Mouse (Mus musculus) frontal cortex, postnatal 10 days (tissue): ENCODE results near the gene Ssh1.

Source experiments
- DNase-seq, 2 experiments: peaks; one replicate each; pipeline ENCODE4 v3.0.0; 2022; ENCODE audit warnings: low spot score in 2 of 2, mixed read lengths in 1 of 2

Gene Ssh1

GRCm38 (mm10) chr5:113993487-113994465 lies at the start of gene Ssh1:
Gene Ssh1 (minus strand): TSS chr5:113993894.
- peak; percentile 68 to 86 for DNase-seq

DNA sequence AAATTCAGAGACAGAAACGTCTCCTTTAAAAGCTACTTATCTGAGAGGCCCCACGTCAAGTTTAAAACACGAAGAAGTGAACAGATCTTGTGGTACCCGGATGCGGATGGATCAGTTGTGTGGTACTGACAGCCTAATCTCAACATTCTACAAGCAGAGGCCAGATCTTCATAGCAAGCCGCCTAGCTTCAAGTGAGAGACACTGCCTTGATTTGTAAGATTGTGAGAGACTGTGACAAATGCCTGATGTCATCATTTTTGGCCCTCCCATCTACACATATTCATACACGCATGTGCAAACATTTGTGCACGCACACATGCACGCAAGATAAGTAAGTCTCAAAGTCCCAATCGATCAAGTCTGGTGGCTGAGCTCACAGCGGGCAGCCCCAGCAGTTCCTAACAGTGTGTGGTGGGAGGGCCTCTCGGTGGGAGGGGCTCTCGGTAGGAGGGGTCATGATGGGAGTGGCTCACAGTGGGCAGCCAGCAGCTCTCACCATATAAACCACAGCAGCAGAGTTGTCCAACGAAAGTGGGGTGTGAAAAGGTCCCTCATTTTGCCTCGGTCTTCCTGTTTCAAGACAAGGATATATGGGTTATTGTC lies 47.7 kb upstream of the Ssh1 start:
- DNase-seq, result no peak

- DNase-seq, result no peak
These were observed 47.2 kb upstream of the Ssh1 start for GRCm38 (mm10) chr5:114040911-114041310.

DNA sequence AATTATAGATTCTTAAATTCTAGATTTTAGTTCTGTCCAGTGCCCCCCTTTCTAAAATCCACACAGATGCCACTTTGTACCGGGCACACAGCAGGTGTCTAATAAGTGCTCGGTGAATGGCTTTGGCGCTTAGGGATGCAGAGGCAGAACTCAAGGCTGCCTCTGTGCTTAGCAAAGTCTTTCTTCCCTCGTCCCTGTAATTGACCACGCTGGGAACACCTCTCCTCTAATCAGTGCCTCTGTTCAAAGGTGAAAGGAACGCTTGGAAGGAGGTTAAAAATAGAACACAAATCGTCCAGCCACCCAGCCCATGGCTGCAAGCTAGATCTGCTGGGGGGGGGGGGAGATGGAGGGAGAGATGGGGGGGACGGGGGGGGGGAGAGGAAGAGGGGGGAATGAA lies 46.8 kb upstream of the Ssh1 start:
- no peak for DNase-seq

DNA sequence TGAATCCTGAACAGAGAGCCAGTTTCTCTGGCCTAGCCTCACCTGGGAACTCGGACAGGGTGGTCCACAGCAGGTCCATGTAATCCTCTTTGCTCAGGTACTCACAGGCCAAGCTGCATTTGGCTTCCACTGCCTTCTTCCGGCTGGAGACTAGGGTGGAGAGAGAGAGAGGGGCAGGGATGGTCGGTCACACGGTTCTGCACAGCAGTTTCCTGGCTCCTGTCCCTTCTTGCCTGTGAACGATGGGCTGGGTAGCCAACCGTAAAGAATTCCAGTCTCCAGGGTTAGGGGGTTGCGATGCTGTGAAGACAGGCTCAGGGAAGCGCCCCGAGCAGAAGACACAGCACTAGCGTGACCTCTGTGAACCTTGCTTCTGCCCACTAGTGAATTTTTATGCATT lies 41.4 kb upstream of the Ssh1 start:
- DNase-seq, result no peak

DNA sequence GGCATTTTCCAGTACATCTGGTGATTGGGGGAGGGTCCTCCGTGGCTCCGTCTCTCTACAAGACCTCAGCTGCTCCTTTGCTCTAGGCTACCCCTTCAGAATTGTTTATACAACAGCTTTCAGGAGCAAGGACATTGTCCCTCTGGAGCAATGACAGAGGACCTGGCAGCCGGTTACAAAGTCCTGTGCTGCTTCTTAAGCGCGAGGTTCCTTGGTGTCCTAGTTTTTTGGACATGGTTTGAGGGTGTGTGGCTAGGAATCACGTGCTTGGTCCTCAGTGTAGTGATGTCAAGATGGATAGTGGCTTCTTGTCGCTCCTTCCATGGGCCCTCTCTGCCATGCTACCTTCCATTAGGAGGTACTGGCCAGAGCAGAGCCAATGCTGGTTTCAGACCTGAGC lies 40.7 kb upstream of the Ssh1 start:
- DNase-seq, result no peak

DNA sequence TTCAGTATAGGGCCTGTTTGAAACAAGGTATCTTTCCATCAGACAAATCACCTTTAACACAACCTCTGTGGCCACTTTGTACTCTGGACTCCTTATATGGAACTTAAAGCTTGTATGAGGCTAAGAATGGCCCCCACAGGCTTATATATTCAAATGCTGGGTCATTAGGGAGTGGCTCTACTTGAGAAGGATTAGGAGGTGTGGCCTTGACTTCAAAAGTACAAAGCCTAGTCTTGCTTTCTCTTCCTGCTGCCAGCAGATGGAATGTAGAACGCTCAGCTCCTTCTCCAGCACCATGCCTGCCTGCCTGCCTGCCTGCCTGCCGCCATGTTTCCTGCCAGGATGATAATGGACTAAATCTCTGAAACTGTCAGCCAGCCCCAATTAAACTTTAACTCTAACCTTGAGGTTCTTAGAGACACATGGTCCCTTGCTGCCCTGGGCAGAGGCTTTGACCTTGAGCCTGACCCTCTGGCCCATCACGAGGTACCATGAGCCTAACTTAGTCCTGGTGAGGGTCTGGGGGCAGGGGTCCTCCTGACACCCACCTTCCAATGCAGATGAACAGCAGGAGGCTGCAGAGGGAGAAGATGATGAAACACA lies 38.6 kb upstream of the Ssh1 start:
- DNase-seq, result no peak

DNA sequence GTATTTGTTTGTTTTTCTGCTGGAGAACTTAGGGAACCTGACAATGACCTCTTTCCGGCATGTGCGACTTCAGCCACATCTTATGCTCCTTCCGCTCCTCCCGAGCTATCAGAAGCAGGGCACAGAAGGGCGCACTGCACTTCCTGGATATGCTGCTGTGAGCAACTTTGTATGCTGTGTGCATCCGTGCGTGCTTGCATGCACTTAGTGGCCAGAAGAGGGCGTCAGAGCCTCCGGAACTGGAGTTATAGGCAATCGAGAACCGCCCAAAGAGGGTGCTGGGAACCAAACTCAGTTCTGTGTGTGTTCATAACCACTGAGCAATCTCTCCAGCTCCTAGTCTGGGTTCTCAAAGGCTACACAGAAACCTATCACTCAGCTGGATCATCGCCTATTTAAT lies 37.0 kb upstream of the Ssh1 start:
- DNase-seq, result no peak

- no peak for DNase-seq
These were observed 34.4 kb upstream of the Ssh1 start for GRCm38 (mm10) chr5:114028111-114028510.

DNA sequence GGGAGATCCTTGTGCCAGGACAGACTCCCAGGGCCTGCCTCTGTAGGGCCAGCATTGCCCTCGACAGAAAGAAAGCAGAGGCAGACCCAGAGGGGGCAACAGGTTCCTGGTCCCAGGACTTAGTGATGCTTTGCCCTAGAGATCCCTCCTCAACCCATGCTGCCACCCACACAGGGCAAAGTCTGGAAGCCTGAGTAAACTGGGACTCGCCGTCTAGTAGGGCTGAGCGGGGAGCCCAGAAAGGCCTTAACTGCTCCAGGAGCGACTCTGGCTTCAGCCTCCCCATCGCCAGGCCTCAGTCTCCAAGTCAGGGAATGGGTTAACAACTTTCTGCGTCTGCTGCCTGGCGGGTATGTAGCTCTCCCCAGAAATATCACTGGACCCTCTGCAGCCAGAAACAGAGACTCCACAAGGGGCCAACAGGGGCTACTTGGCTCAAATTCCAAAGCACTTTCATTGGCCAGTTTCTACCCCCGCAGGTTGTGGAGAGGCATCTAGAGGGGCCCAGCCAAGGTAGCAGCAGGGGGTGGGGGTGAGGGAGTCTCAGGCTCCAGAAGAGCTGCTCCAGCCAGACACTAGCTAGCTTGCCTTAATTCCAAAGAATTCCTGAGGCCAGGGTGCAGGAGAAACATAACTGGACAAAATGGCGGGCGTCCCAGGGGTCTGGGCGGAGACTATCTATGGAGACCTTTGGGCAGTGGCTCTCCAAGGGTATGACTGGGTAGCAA lies 33.7 kb upstream of the Ssh1 start:
- no peak for DNase-seq

DNA sequence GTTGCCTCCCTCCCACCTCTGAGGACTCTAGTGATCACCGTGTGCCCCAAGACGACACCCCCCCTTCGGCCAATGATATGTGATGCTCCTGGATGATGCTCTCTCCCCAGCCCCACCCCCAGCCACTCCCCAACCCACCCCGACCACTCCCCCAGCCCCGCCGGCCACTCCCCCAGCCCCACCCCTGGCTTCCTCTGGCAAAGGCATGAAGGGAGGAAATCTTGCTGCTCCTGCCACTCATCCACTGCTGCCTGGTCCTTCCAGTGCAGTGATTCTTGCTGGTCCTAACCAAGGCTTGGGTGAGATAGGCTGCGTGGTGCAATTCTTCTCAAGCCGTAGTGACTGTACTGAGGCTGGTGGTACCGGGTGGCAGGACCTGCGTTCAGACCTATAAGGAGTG lies 31.2 kb upstream of the Ssh1 start:
- no peak for DNase-seq

DNA sequence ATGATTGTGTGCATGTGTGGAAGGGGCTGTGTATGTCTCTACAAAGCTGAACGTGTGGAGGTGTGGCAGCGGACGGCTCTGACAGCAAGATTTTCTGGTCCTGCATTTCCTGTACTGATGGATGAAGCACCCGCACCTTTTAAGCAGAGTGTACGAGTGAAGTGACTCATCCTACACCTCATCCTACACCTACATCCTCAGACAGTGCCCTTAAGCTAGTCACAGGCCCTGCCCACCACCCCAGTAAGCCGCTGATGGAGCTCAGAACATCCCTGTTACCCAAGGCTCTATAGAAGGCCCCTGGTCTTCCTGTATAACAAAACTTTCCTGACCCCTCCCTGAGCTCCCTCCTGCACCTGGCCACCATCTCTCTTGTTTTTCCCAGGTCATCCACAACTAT lies 30.7 kb upstream of the Ssh1 start:
- no peak for DNase-seq

GRCm38 (mm10) chr5:114015121-114015520 lies 21.4 kb upstream of the Ssh1 start:
- DNase-seq, result no peak

DNA sequence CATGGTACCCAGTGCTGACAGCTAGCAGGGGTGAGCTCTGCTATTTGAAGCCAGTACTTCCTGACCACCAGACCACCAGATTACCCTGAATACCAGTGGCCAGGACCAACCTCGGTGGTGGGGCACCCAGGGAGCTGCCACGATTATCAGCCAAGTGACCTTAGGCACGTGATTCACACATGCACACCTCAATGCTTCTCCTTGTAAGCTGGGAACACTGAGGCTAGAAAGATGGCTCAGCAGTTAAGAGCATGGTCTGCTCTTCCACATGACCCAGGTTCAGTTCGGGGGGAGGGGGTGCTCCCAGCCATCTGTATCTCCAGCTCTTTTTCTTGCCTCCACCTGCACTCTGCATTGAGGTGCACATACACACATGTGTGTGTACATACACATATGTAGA lies 15.4 kb upstream of the Ssh1 start:
- DNase-seq, result no peak

DNA sequence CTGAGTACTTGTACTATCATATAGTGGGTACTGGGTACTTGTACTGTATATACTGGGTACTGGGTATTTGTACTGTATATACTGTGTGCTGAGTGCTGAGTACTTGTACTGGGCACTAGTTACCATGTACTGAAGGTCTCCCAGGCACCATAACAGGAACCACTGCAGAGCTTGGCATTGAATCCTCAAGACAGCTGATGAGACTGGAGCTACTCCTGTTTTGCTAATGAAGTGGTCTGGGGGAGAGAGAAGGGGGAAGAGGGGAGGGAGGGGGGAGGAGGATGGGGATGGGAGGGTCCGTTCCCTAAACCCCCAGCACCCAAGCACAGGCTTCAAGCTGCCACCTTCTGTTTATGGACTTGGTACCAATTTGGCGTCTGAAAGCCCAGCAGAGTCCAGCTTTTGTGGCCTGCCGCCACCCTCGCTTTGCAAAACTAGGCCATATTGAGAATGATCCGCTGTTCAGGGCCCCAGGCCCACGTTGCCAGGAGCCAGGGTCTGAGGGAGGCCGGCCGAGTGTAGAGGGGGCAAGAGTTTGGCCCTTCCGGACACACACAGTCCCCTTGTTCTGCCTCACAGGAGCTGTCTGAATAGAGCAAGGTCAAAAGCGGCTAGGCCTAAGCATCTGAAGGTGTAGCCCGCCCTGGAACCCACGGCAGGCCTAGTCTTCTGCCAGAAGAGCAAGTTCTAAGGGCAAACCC lies 14.2 kb upstream of the Ssh1 start:
- DNase-seq, result no peak

GRCm38 (mm10) chr5:114006974-114007373 lies 13.3 kb upstream of the Ssh1 start:
- no peak for DNase-seq

DNA sequence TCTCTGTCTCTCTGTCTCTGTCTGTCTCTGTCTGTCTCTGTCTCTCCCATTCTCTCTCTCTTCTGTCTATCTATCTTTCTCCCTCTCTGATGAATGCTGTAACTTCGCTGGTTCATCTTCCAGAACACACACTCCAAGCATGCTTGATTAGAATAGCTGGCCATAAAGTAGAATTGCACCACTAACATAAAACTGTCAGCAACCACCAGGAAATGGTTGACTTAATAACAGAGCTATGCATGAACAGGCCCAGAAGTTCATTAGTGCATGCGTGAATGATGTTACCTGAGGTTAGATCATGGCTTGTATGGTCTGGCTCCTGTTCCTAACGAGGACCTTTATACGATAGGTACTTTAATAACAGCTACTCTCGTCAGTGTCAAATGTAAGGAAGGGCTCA lies 11.4 kb upstream of the Ssh1 start:
- no peak for DNase-seq

- DNase-seq, result no peak
These were observed 10.9 kb upstream of the Ssh1 start for GRCm38 (mm10) chr5:114004573-114004972.

- no peak for DNase-seq
These were observed 9.8 kb upstream of the Ssh1 start, which contains the start of gene Dao for GRCm38 (mm10) chr5:114003542-114003941. Gene Dao (plus strand): TSS chr5:114003703.

DNA sequence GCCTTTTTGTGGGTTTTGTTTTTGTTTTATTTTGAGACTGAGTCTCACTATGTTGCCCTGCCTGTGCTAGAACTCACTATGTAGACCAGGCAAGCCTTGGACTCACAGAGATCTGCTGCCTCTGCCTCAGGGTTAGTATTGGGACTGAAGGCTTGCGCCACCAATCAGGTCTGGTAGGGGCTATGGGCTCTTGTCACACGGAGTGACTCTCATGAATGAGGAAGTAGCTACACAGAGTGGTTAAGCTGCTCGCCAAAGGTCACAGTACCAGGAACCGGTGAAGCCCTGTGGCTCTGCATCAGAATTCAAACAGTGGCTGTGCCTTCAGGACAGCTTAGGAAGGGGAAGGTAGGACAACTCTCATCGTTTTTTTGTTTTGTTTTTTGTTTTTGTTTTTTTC lies 5.7 kb upstream of the Ssh1 start:
- DNase-seq, result no peak

DNA sequence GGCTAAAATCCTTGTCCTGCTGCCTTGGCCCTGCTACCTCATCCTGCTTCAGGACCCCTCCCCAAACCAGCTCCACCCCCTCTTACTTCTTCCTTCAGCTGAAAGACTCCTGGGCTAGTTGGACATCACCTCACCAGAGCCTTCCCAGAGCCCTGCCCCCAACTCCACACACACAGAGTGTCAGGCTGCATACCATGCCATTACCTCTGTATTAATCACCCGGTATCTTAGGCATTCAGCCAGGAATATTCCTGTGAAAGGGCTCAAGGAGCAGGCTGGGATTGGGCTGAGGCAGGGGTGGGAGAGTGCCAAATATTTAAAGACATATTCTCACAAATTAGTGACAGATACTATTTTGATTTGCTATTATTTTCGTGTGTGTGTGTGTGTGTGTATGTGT lies 2.8 kb upstream of the Ssh1 start:
- no peak for DNase-seq
